Mouse (Mus musculus) brain, embryonic 18.5 days (tissue): ENCODE data around the gene Tomm40.
"Not testable (repeated sequence)": the region's sequence is repeated elsewhere in the genome, so short reads cannot be mapped to it uniquely, and the experiment has no call there.

ENCODE experiments used
- DNase-seq: peaks from one replicate; pipeline ENCODE4 v3.0.0-alpha.2; 2012; ENCODE audit warnings: low read depth, low spot score

Gene Tomm40

DNA sequence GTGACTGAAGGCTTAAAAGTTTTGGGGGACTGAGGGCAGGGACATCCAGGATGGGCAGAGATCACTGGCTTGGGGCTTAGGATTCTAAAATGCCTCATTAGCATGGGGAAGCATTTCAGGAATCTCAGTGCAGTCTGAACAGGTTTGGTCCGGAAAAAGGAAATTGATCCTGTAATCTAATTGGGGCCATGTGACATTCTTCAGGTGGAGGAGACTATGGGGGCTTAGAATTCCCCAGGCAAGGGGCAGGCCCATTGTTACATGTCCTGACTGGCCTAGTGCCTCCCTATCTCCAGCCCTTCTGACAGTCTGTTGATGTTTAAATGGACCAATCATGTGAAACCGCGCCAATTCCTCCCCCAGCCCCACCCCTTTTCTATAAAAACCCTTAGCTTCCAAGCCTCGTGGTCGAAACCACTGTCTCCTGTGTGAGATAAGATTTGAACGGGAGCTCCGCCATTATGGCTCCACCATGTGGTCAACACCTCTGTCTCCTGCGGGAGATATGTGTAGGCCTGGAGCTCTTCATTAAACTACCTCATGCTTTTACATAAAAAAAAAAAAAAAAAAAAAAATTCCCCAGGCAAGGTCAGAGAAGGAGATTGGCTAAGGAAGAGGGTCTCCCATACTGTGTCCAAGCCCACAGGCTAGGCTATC, 28.2 kb downstream of the Tomm40 start:
- DNase-seq: not testable (repeated sequence)

DNA sequence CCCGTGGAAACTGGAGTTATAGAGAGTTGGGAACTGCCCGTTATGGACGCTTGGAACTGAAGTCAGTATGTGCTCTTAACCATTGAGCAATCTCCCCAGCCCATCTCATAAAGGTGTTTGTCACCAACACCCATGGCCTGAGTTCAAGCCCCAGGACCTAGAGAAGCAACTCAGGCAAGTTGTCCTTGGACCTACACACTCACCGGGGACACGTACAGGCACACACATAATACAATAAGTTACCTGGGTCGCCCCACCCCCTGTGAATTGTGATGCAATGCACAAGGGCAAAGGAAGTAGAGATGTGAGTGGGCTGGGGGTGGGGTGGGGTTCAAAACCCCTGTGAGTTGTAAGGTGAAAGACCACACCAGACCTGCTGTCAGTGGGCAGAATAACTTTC, 28.7 kb downstream of the Tomm40 start:
- no peak for DNase-seq

DNA sequence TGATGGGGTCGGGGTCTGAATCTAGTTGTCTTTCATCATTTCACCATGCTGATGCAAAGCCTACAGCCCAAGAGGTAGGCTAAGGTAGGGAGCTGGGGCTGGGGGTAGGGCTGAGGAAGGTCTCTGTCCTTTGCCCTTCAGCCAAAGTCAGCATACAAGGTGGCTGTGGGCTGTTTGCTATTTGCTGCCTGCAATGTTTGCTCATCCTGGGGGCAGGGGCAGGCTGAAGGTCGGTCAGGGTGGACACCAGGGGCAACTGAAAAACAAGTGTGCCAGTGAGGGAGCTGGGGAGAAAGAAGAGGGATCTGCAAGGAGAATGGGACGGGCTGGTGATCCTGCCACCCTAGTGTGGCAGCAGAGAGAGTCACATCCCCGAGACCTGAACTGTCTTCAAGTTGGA, 29.9 kb downstream of the Tomm40 start:
- DNase-seq: no peak

DNA sequence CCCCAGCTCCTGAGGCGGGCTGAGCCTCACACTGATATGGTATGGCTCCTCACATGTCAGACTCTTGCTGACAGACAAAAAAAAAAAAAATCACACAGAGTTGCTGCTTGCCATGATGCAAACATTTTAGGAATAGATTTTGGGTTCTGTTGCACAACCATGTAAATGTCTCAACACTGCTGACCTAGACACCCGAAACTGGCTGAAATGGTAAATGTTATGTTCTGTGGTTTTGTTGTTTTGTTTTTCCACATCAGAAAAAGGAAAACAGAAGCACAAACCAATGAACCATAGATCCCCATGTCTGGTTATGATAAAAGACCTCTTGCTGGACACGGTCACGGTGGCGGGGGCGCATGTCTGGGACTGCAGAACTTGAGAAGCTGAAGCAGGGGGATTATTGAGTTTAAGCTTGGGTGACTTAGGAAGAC, 31.5 kb downstream of the Tomm40 start:
- DNase-seq: no peak

DNA sequence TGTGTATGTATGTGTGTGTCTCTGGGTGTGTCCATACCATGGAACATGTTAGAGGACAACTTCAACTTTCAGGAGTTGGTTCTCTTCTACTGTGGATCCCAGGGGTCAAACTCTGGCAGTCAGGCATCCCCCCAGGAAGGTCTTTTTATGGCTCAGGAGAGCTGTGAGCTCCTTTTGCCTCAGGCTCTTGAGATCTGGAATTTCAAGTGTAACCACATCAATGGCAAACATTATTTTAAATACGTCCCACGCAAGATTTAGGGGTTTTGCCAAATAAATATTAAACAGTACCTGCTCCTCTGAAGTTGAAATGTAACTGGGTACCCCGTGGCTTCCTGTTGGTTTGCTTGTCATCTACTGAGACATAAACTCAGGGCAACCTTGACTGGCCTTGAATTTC, 32.3 kb downstream of the Tomm40 start:
- no peak for DNase-seq

DNA sequence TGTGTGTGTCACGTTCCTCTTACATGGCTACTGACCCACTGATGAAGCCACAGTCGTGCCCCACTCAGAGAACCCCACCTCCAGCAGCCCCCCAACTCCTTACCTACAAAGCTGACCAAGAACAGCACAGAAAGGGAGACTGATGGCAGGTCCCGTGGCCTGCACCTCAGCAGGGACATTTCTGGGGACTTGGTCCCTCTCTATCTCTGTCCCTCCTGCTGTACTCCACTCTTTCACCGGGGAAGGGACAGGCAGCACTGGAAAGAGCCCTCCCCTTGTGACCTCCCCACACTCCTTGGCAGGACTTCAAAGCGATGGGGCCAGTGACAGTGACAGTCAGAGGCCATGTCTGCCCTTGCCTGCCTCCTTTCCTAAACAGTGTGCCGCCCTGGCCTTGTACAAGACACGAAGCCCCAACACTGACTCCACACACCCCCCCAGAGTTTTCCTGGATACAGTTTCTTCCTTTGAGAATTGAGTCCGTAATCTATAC, 34.0 kb downstream of the Tomm40 start, which contains the start of the genes Gm44805 and Apoc4:
Gene Gm44805, minus strand, starts transcription at position 222 of the 493 bp plus-strand sequence.
Gene Apoc4, minus strand, starts transcription at position 278 of the 493 bp plus-strand sequence.
- DNase-seq: no peak

DNA sequence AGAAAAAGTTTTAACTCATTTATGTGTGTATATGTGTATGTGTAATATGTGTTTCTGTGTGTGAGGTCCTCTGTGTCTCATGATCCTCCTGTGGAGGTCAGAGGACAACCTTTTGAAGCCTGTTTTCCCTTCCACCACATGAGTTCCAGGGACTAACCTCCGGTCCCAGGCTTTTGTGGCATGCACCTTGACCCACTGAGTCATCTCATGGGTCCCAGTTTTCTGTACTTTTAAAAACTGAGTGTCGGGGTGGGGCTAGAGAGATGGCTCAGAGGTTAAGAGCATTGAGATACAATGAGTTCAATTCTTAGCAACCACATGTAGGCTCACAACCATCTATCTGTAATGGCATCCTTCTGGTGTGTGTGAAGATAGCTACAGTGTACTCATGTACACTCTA, 34.5 kb downstream of the Tomm40 start:
- no peak for DNase-seq

DNA sequence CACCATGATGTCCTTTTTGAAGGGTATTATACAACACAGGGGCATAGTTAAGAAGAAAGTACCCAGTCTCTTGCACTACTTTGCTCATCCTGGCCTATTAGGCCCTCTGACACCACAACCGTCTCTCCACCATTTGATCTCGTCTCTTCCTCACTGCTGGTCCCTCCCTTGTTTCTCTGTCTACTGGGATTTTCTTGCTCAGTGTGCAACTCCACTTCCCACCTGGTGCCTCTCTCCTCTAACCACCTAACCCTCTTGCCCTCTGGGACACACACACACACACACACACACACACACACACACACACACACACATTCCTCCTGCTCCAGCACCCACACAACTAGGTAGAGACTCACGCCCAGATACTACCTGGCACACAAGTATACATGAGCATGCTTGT, 36.3 kb downstream of the Tomm40 start:
- DNase-seq: no peak

DNA sequence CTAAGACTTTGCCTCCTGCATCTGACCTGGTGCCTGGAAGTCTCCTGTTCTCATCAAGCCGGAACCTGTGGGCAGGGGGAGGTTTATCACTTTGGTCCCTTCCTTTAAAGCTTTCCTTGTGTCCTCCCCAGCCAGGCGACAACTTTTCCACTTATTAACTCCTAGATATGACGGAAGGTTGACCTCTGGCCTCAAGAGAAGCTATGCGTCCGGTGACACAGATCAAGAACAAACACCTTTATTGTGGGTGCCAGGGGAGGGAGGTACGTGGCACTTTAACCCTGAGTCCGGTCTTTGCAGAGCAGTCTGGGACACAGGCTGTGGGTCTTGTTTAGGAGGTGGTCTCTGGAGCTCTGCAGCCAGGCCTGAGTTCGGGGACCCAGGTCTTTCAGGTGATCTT, 37.4 kb downstream of the Tomm40 start, which contains the start of gene Apoc2:
Gene Apoc2, minus strand, starts transcription at position 70 of the 400 bp plus-strand sequence.
- no peak for DNase-seq

DNA sequence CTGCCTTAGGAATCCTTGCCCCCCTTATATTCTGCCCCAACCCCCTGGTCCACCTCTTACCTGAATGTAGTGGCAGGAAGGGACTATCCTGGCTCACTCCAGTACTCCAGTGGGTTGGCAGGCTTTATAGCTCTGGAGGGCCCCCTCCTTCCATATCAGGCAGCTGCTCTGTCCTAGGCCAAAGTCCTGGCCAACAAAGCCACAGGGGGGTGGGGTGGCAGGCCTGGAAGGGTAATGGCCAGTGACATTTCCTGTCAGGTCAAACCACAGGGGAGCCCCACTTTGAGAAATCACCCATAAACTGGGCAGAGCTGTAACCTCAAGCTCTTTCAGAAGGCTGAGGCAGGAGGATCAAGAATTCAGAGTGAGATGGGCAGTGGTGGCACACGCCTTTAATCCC, 38.6 kb downstream of the Tomm40 start:
- DNase-seq: no peak

DNA sequence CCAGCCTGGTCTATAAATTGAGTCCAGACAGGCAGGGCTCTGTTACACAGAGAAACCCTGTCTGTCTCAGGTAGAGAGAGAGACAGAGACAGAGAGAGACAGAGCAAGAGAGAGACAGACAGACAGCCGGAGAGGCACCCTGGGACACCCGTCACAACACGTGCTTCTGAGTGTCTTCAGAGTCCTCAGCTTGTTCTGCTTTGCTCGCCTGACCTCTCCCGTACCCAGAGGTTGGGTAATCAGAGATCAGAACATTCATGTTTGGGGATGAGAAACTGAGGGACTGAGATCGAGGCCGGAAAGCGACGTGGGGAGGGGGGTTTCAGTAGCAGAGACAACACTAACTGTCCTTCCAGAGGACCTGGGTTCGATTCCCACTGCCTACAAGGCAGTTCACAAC, 39.4 kb downstream of the Tomm40 start:
- DNase-seq: no peak

DNA sequence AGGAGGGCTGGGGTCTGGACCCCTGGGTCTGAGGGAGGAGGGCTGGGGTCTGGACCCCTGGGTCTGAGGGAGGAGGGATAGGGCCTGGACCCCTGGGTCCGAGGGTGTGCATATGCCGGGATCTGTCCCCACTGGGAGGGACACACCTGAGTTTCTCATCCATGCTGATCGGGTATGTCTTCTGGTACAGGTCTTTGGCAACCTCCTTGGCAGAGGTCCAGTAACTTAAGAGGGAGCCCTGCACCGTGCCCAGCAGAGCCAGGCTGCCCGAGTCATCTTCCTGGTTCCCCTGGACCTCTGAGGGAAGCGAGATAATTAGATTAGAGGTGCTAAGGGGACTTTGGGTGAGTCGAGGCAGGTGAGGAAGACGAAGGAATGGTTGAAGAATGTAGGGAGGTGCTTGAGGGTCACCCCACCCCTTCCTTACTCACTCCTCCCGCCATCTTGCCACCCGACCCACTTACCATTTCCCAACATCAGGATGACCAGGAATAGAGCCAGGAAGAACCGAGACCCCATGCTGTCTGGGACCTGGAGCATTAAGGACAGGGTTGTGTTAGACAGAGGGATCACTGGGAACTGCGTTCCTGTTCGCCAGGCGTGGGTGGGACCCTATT, 42.0 kb downstream of the Tomm40 start:
- DNase-seq: no peak

DNA sequence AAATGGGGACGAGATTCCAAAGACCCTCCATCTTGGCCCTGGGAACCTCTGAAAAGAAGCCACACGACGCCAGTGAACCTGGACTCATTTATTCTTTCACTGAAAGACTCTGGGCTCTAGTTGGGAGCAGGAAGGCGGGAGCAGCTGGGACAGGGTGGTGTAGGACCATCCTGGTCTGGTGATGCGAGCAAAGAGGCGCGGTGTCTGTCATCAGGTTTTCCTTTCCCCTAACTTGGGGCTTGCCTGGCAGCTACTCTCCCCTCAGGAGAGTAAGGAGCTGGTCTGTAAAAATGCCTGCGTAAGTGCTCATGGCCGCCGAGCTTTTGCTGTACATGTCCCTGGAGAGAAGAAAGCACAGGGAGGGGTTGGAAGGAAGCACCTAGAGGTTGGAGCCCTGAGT, 43.7 kb downstream of the Tomm40 start:
- DNase-seq: no peak

DNA sequence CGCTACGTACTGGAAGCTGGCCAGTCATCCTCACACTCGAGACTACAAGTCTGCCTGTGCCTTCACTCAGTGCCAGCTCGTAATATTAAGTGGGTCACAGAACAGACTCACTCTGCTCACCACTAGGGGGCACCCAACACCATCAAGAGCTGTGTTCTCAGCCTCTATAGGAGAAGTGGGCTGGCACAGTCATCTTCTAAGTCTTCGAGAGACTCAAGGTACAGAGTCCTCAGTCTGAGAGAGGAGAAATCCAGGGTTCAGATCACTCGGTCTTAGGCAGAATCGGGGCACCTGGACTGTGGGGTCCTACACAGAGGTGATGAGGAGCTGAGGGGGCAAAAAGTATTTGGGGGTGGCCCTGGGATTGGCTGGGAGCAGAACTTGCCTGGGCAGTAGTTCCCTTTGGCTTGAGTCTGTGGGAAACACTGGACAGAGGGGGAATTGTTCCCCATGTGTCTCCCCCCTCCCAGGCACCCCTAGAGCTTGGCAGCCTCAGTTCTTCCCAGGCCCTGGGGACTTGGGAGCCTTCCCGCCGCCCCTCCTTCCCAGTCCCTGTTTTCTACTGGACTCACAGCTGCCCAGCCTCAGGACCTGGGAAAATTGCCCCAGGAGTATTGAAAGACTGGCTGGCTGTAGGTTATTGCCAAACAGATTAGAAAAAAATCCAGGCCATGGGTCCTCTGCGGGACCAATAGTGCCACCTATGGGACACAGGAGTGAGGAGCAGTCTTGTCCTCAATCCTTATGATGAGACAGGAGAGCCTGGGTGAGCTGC, 46.1 kb downstream of the Tomm40 start:
- peak; percentile 77 for DNase-seq

DNA sequence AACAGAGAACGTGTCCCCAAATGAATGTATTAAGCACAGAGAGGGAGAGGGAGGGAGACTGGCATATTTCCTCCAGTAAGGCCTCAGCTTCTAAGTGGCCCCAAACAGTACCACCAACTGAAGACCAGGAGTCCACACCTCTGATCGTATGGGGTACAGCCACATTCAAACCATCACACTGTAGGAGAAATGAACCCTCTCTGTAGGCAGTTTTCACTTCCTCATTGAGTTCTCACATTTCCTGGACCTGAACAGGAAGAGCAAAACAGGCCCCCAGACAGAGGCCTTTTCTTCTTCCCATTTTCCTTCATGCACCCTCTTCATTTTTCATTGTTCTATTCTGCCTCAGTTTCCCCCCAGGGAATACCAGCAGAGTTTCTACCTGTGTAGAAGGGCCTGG, 47.8 kb downstream of the Tomm40 start:
- DNase-seq: no peak

DNA sequence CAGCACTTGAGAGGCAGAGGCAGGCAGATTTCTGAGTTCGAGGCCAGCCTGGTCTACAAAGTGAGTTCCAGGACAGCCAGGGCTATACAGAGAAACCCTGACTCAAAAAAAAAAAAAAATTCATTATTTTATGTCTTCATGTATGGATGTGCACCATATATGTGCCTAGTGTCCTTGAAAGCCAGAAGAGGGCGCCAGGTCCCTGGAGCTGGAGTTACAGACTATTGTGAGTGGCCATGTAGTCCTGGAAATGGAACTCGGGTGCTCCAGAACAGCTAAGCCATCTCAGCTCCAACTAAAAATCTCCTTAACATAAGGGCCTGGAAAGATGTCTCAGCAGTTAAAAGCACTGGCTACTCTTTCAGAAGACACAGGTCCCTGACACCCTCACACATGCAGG, 48.5 kb downstream of the Tomm40 start:
- no peak for DNase-seq

DNA sequence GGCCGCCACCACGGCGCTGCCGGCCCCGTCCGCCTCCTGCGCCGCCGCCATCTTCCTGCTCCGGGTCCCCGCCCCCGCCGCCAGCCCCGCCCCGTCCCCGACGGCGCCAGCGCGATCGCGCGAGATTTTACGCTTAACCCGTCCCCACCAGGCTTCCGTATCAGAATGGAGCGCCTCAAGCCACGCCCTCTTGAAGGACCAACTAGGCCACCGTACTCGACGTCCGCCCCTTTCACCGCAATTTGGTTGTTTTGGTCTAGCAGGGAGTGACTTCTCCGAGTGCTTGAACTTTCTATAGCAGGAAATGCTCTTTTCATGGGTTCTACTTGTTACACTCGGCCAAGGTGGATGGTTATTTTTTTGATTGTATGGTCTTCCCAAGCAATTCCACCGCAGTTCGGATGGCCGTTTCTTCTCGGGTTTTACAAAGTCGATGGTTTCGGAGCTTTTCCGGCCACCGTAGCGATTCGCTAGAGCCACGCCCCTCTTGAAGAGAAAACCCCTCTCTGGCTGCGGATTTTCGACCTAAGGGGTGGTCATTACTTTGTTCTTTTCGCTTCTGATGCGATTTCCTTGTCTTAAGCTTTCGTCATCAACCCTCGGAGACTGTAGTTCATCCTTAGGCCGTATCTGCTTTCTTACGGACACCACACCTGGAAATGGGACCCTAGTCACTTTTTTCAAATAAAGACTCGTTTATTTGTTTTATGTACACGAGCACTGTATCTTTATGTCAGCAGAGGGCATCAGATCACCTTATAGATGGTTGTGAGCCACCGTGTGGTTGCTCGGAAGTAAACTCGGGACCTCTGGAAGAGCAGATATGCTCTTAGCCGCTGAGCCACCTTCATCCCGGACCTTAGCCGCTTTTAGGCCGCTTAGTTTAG, 50.0 kb downstream of the Tomm40 start, which contains the start of gene Clptm1:
Gene Clptm1, minus strand, starts transcription at position 79 of the 887 bp plus-strand sequence.
- peak; percentile 96 for DNase-seq

DNA sequence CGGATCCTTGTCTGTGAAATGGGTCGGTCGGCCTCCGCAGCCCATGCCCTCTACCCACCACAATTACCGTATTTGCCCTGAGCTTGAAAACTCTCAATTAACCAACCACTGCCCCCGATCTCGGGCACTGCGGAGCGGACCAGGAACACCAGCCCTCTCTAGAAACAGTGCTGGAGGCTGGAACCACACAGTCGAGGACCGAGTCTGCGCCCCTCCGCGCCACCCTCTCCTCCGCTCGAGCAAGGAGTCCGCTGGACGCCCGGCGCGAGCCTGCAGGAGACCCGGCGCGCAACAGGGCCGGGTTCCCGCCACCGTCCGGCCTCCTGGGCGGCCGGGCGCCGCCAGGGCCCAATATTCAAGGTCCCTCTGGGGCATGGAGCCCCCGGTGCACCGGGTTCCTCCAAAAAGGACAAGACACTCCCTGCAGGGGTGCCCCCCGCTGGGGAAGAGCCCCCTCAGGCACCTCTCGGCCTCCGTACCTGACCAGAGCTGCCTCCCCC, 50.7 kb downstream of the Tomm40 start:
- DNase-seq: no peak

DNA sequence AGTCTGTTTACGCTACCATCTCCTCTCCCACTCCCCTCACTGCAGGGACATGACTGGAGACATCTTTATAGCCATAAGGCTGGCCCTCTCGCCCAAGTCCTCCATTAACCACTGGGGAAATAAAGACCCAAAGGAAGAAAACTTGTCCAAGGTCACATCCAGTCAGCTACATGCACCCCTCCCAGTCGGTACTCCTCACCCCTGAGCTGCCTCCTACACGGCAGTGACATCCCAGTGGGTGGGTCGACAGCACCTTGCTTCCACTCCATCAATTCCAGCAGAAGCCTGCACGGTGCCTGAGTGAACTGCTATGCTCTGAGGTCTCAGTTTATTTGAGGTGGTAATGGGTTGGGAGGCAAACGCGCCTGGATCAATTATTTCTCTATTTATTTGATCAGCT, 51.3 kb downstream of the Tomm40 start:
- DNase-seq: no peak

DNA sequence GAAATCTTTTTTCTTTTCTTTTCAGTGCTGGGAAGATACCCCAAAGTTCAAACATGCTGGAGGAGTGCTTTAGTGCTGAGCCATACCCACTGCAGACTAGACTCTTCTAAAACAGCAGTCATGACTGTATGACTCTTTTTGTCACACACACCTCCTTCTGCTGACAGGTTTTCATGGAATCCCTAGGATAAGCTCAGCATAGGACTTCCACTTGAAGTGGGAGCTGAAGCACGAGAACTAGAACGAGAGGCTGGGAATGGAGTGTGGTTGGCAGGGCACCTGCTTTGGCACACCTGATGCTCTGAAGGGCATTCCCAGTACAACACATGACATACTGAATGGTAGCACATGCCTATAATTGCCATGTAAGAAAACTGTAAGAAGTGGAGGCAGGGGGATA, 62.6 kb downstream of the Tomm40 start:
- no peak for DNase-seq
